Mouse (Mus musculus): ENCODE measurements around the gene Hmox2. TPM values are rescaled to one million over a fixed set of nuclear protein-coding genes. Genes with fewer than 3 reads are reported as not detected.
"Not testable (repeated sequence)": the region's sequence is repeated elsewhere in the genome, so short reads cannot be mapped to it uniquely, and the experiment has no call there.

Gene Hmox2
- polyA plus RNA-seq (2011; ENCODE audit: insufficient read length, low read depth, missing spikeins), result 47.7 and 50.0 TPM in 2 replicates

GRCm38 (mm10) chr16:4725780-4726527, at the start of gene Hmox2:
TSS of gene Hmox2 (plus strand) at chr16:4726361.
- H3K4me1 ChIP-seq (ENCODE audit: control insufficient read depth, insufficient read depth, low read length), result no peaks in the 10 kb centered on the region
- no peak within 1 kb of the TSS for H3K27ac ChIP-seq (ENCODE audit: insufficient read depth, low read length)
- peak; percentile 99 for TF ChIP-seq POLR2A (IDR thresholded peaks at IDR 0.05; ENCODE audit: low read depth, low read length)
- TF ChIP-seq CTCF (IDR thresholded peaks at IDR 0.05; ENCODE audit: borderline replicate concordance, insufficient read depth, low read length), result no peak
- H3K4me3 ChIP-seq (ENCODE audit: insufficient read depth, low read length), result peak within 1 kb of the TSS; percentile 86

DNA sequence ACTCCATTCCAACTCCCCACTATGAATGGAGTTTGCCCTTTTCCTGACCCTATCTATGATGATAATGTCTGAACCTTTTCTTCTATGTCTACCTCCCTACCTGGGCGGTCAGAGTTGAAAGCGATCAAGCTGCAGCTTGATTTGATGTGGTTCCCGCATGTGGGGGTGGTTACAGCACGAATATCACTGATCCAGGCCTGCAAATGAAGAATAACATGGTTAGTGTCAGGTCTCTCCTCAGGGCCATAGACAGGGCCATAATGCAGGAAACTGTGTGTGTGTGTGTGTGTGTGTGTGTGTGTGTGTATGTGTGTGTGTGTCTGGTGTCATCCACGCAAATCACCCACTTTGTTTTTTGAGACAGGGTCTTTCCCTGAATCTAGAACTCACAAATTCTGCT, 49.3 kb upstream of the Hmox2 start:
- Histone ChIP-seq H3K27ac (ENCODE audit: insufficient read depth, low read length) (no peak overlapping the region), H3K4me3 (ENCODE audit: insufficient read depth, low read length) (no peak overlapping the region), H3K4me1 (ENCODE audit: control insufficient read depth, insufficient read depth, low read length) (no peaks in the 10 kb centered on the region)
- no peak for TF ChIP-seq CTCF (IDR thresholded peaks at IDR 0.05; ENCODE audit: borderline replicate concordance, insufficient read depth, low read length)
- TF ChIP-seq POLR2A (IDR thresholded peaks at IDR 0.05; ENCODE audit: low read depth, low read length), result no peak

DNA sequence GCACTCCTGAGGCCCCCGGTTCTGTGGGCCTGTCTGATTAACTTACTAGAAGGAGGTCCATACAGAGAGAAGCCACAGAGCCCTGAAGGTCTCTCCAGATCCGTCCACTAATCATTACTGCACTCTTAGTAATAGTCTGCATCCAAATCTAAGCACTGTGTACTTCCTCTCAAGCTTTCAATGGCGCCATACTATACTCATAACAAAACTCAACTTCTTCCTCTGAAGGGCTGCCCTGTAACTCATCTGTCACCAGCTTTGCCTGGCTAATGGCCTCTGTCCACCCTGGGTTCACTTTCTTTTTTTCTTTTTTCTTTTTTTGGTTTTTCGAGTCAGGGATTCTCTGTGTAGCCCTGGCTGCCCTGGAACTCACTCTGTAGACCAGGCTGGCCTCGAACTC, 48.1 kb upstream of the Hmox2 start:
- Histone ChIP-seq H3K4me3 (ENCODE audit: insufficient read depth, low read length) (peak overlapping the region; percentile 86), H3K27ac (ENCODE audit: insufficient read depth, low read length) (no peak overlapping the region), H3K4me1 (ENCODE audit: control insufficient read depth, insufficient read depth, low read length) (0 out of 2 replicates have a peak, but pooled peaks cover 5% of the 10 kb centered on the region)
- TF ChIP-seq POLR2A (IDR thresholded peaks at IDR 0.05; ENCODE audit: low read depth, low read length), result no peak
- TF ChIP-seq CTCF (IDR thresholded peaks at IDR 0.05; ENCODE audit: borderline replicate concordance, insufficient read depth, low read length), result no peak

DNA sequence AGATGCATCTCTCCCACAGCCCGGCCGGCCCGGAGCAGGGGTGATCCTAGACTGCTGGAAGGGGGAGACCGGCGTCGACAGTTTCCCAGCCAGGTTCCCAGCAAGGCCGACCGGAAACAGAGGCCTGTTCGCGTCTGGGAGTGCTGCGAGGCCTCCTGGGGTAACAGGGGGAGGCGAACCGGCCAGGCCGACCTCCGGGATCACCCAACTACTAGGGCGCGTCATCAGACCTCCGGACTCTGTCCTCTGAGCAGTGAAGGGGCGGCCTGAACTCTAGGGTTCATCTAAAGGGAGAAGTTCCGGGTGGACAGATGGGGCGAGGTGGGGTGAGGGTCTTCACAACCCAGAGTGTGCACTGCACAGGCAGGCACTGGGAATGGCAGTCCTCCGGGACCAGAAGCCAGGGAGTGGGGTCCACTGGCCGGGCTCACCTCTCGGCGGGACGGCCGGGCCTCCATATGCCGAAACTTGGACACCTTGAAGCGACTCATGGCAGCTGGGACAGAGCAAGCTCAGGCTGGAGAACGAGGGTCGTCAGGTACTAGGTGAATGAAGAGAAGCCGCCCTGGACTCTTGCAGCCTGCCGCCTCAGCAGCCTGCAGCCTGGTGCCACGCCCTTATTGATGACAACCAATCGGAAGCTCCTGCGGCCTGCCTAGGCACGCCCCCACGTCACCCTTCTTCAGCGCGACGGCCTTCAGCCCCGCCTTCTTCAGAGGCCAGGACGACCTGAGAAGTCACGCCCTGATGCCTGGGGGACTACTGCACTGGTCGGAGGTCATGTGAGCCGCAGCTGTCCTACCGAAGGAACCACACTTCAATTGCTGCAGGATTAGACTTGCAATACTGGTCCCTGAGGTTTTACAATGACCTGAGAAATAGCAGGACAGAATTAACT, 46.8 kb upstream of the Hmox2 start, which contains the start of gene Coro7:
Gene Coro7 (minus strand): TSS at position 657 of the 898 bp plus-strand sequence.
- H3K4me3 ChIP-seq (ENCODE audit: insufficient read depth, low read length), result peak within 1 kb of the TSS; percentile 86
- peak; percentile 90 for TF ChIP-seq POLR2A (IDR thresholded peaks at IDR 0.05; ENCODE audit: low read depth, low read length)
- TF ChIP-seq CTCF (IDR thresholded peaks at IDR 0.05; ENCODE audit: borderline replicate concordance, insufficient read depth, low read length), result no peak
- 0 out of 2 replicates have a peak, but pooled peaks cover 5% of the 10 kb centered on the region for H3K4me1 ChIP-seq (ENCODE audit: control insufficient read depth, insufficient read depth, low read length)
- H3K27ac ChIP-seq (ENCODE audit: insufficient read depth, low read length), result no peak within 1 kb of the TSS

DNA sequence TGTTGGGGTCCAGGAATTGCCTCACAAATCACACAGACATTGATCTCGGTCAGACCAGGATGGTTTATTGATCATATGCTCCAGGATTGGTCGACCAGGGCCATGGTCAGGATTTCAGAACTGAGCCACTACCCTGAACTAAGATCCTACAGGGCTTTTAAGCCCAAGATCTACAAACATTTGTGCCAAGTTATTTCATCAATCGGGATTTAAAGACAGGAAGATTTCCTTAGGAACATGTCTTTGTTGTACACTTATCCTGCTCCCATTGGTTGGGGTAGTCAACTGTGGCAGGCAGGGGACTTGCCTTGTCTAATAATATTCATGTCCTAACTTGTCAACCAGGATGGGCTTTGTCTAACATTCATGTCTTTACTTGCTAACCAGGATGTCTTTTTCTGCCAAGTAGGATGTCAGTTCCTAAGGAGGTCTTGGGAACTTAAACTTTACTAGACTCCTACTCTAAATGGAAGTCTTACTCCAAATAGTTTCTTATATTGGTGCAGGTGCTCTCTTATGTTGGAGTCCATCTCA, 45.2 kb upstream of the Hmox2 start:
- H3K4me3 ChIP-seq (ENCODE audit: insufficient read depth, low read length); H3K27ac ChIP-seq (ENCODE audit: insufficient read depth, low read length): not testable (repeated sequence)
- H3K4me1 ChIP-seq (ENCODE audit: control insufficient read depth, insufficient read depth, low read length), result peaks cover 11% of the 10 kb centered on the region

- H3K4me3 ChIP-seq (ENCODE audit: insufficient read depth, low read length), result peak overlapping the region; percentile 94
- peak overlapping the region; percentile 98 for H3K27ac ChIP-seq (ENCODE audit: insufficient read depth, low read length)
- H3K4me1 ChIP-seq (ENCODE audit: control insufficient read depth, insufficient read depth, low read length), result peaks cover 11% of the 10 kb centered on the region
- TF ChIP-seq POLR2A (IDR thresholded peaks at IDR 0.05; ENCODE audit: low read depth, low read length) (peak; percentile 13; the same call in 1 of the 2 replicates), CTCF (IDR thresholded peaks at IDR 0.05; ENCODE audit: borderline replicate concordance, insufficient read depth, low read length) (no peak)
These were observed 43.5 kb upstream of the Hmox2 start for GRCm38 (mm10) chr16:4682628-4683179.

- H3K27ac ChIP-seq (ENCODE audit: insufficient read depth, low read length), result peak overlapping the region; percentile 98
- peak overlapping the region; percentile 94 for H3K4me3 ChIP-seq (ENCODE audit: insufficient read depth, low read length)
- TF ChIP-seq CTCF (IDR thresholded peaks at IDR 0.05; ENCODE audit: borderline replicate concordance, insufficient read depth, low read length) (no peak), POLR2A (IDR thresholded peaks at IDR 0.05; ENCODE audit: low read depth, low read length) (no peak)
- H3K4me1 ChIP-seq (ENCODE audit: control insufficient read depth, insufficient read depth, low read length), result peaks cover 11% of the 10 kb centered on the region
These were observed 43.0 kb upstream of the Hmox2 start for GRCm38 (mm10) chr16:4683193-4683580.

DNA sequence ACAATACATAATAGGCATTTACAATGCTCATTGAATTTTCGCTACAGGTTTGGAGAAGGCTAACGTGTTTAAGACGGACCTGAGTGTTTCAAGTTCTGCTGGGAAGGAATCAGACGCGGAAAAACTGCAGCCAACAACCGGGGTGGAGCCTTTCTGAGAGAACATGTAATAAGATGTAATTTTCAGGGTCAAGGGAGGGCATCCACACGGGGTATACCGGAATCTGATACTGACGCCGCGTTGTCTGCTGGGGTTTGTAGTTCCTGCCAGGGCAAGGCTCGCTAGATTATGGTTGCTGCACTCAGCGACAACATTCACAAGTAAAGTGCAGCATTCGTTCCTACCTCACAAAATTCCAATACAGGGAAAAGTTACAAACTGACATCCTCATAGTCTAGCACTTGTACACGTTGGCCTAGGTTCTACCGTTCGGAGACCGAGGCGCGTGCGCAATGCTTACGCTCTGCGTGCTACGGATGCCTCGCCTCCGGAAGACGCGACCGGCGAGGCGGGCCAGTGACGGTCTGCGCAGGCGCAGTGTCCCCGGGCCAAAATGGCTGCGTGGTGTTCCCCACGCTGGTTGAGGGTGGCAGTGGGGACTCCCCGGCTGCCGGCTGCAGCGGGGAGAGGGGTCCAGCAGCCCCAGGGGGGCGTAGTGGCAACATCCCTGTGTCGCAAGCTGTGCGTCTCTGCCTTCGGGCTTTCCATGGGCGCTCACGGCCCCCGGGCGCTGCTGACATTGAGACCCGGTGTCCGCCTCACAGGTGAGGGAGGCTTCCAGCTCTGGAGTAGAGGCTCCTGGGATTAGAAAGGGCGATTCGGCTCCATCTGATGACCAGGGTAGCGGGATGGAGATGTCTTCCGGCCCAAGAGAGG, 42.3 kb upstream of the Hmox2 start:
- Histone ChIP-seq H3K27ac (ENCODE audit: insufficient read depth, low read length) (peak overlapping the region; percentile 98), H3K4me1 (ENCODE audit: control insufficient read depth, insufficient read depth, low read length) (peaks cover 11% of the 10 kb centered on the region), H3K4me3 (ENCODE audit: insufficient read depth, low read length) (peak overlapping the region; percentile 94)
- peak; percentile 87 for TF ChIP-seq POLR2A (IDR thresholded peaks at IDR 0.05; ENCODE audit: low read depth, low read length)
- no peak for TF ChIP-seq CTCF (IDR thresholded peaks at IDR 0.05; ENCODE audit: borderline replicate concordance, insufficient read depth, low read length)

DNA sequence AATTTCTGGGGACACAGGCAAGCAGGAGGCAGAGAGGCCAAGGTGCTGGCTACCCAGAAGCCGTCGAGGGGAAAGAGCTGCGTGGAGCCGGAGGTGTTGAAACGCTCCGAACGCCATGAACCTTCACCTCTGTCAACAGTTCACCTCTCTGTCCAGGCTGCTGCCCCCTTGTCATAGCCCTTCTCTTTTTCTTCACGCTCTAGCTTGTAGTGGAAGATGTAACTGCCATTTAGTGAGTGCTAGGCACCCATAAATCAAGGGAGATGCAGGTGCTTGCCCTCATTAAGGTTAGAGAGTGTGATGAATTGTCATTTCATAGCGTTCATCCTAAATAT, 41.7 kb upstream of the Hmox2 start:
- peaks cover 11% of the 10 kb centered on the region for H3K4me1 ChIP-seq (ENCODE audit: control insufficient read depth, insufficient read depth, low read length)
- H3K4me3 ChIP-seq (ENCODE audit: insufficient read depth, low read length), result peak overlapping the region; percentile 94
- TF ChIP-seq CTCF (IDR thresholded peaks at IDR 0.05; ENCODE audit: borderline replicate concordance, insufficient read depth, low read length) (no peak), POLR2A (IDR thresholded peaks at IDR 0.05; ENCODE audit: low read depth, low read length) (no peak)
- H3K27ac ChIP-seq (ENCODE audit: insufficient read depth, low read length), result 0 out of 2 replicates have a peak overlapping the region, but pooled peaks have one; percentile 21

- H3K27ac ChIP-seq (ENCODE audit: insufficient read depth, low read length); H3K4me3 ChIP-seq (ENCODE audit: insufficient read depth, low read length); H3K4me1 ChIP-seq (ENCODE audit: control insufficient read depth, insufficient read depth, low read length): not testable (repeated sequence)
These were observed 36.8 kb upstream of the Hmox2 start for GRCm38 (mm10) chr16:4689371-4689770.

All from embryonic fibroblast, embryonic 13.5 days (primary cell).